Mouse (Mus musculus): Measurements from ENCODE around the gene Pnpla8.

- TF ChIP-seq CTCF (IDR thresholded peaks at IDR 0.05; ENCODE audit: low read depth, low read length): no peak
- no peak for TF ChIP-seq POLR2A (IDR thresholded peaks at IDR 0.05; ENCODE audit: extremely low read depth, insufficient read depth, low read length)
These were observed 79.6 kb downstream of the Pnpla8 start for GRCm38 (mm10) chr12:44300793-44301192.
